Mouse (Mus musculus): ENCODE data around the gene Dcxr.
"Not testable (repeated sequence)": the region's sequence is repeated elsewhere in the genome, so short reads cannot be mapped to it uniquely, and the experiment has no call there.

Gene Dcxr

GRCm38 (mm10) chr11:120729432-120730050 is 2.5 kb upstream of the Dcxr start:
- not testable (repeated sequence) for DNase-seq

GRCm38 (mm10) chr11:120728530-120729240 is 1.6 kb upstream of the Dcxr start:
- DNase-seq = no peak

- no peak for DNase-seq
Observed at GRCm38 (mm10) chr11:120727564-120727963, 483 bp upstream of the Dcxr start.

GRCm38 (mm10) chr11:120726243-120727168 is 575 bp downstream of the Dcxr start:
- DNase-seq = no peak

GRCm38 (mm10) chr11:120723509-120723908 is 3.6 kb downstream of the Dcxr start:
- no peak for DNase-seq

- DNase-seq = no peak
Observed at GRCm38 (mm10) chr11:120722761-120723382, 4.2 kb downstream of the Dcxr start.

- no peak for DNase-seq
Observed at GRCm38 (mm10) chr11:120722067-120722630, 4.9 kb downstream of the Dcxr start.

- peak; percentile 77 for DNase-seq
Observed at GRCm38 (mm10) chr11:120721124-120722066, 5.7 kb downstream of the Dcxr start, which contains the start of gene Rac3. Gene Rac3, plus strand, starts transcription at chr11:120721470.

GRCm38 (mm10) chr11:120720450-120720849 is 6.6 kb downstream of the Dcxr start:
- peak; percentile 85 for DNase-seq

GRCm38 (mm10) chr11:120719841-120720376 is 7.2 kb downstream of the Dcxr start:
- DNase-seq = no peak

GRCm38 (mm10) chr11:120719242-120719641 is 7.8 kb downstream of the Dcxr start:
- DNase-seq = no peak

- DNase-seq = no peak
Observed at GRCm38 (mm10) chr11:120715131-120715530, 11.9 kb downstream of the Dcxr start.

GRCm38 (mm10) chr11:120714546-120714945 is 12.5 kb downstream of the Dcxr start:
- no peak for DNase-seq

- peak; percentile 98 for DNase-seq
Observed at GRCm38 (mm10) chr11:120713580-120714518, 13.2 kb downstream of the Dcxr start, which contains the start of the genes Cenpx and Lrrc45. Gene Cenpx, minus strand, starts transcription at chr11:120713738. Gene Lrrc45, plus strand, starts transcription at chr11:120713925.

GRCm38 (mm10) chr11:120712771-120713568 is 14.1 kb downstream of the Dcxr start:
- DNase-seq = no peak

- no peak for DNase-seq
Observed at GRCm38 (mm10) chr11:120711980-120712604, 15.0 kb downstream of the Dcxr start.

- DNase-seq = no peak
Observed at GRCm38 (mm10) chr11:120710672-120711071, 16.4 kb downstream of the Dcxr start.

- DNase-seq = no peak
Observed at GRCm38 (mm10) chr11:120709551-120709950, 17.5 kb downstream of the Dcxr start.
